Mouse (Mus musculus) hindbrain, postnatal 0 days (tissue): ENCODE measurements around the gene Tex37. TPM values are rescaled to one million over a fixed set of nuclear protein-coding genes. Genes with fewer than 3 reads are reported as not detected.

Experiments
- ATAC-seq: fragments of 200-750 bp; cut with Nextera tagmentation; 2 replicates; pipeline ENCODE4 v1.8.0; 2017; ENCODE audit warnings: mild to moderate bottlenecking, moderate TSS enrichment, moderate library complexity
- DNase-seq: peaks from one replicate; pipeline ENCODE4 v3.0.0-alpha.2; 2015; ENCODE audit warnings: low spot score
- H3K27ac ChIP-seq: fragments of 300-500 bp; sonication (generic); 2 replicates; pipeline ENCODE4 v1.5.1; 2014; ENCODE audit warnings: mild to moderate bottlenecking
- H3K27me3 ChIP-seq: fragments of 300-500 bp; sonication (generic); 2 replicates; pipeline ENCODE4 v1.6.1; 2014; ENCODE audit warnings: low read length, mixed read lengths; ENCODE audit not compliant: insufficient read depth
- H3K36me3 ChIP-seq: fragments of 300-500 bp; sonication (generic); 2 replicates; pipeline ENCODE4 v1.6.1; 2014; ENCODE audit warnings: low read length, mixed read lengths; ENCODE audit not compliant: insufficient read depth
- H3K4me1 ChIP-seq: fragments of 300-500 bp; sonication (generic); 2 replicates; pipeline ENCODE4 v1.6.1; 2014; ENCODE audit warnings: antibody characterized with exemption, low read length, mixed read lengths; ENCODE audit not compliant: insufficient read depth
- H3K4me2 ChIP-seq: fragments of 300-500 bp; sonication (generic); 2 replicates; pipeline ENCODE4 v1.6.1; 2014; ENCODE audit warnings: low read depth, mild to moderate bottlenecking, low read length, moderate library complexity, mixed read lengths
- H3K4me3 ChIP-seq: fragments of 300-500 bp; sonication (generic); 2 replicates; pipeline ENCODE4 v1.5.1; 2014; ENCODE audit warnings: low read length
- H3K9ac ChIP-seq: fragments of 300-500 bp; sonication (generic); replicated peaks from 2 replicates; pipeline ENCODE4 v1.6.1; 2014; ENCODE audit warnings: mild to moderate bottlenecking, low read length, moderate library complexity, mixed read lengths
- H3K9me3 ChIP-seq: fragments of 300-500 bp; sonication (generic); 2 replicates; pipeline ENCODE4 v1.6.1; 2016; ENCODE audit warnings: low read length, mixed read lengths
- CTCF ChIP-seq: IDR thresholded peaks from 2 replicates; pipeline ENCODE4 v1.5.1; 2016; ENCODE audit warnings: antibody characterized with exemption, control low read depth, low read depth
- WGBS: fragments of 180-500 bp; shearing (Covaris S2); extraction: QIAGEN DNeasy Blood & Tissue Kit; methylation state at CpG from one replicate; pipeline ENCODE4 v1.1.7; 2014; 5-methylcytosine and 5-hydroxymethylcytosine counted together
- polyA plus RNA-seq: library from polyadenylated mRNA; unstranded; fragments of >200 nt; fragmentation: Nextera tagmentation; extraction: Ambion mirVana; gene quantifications from 2 replicates; pipeline ENCODE4 v1.2.1, GENCODE M21; 2015
- total RNA-seq: library from RNA; depleted of rRNA; stranded (reverse); fragments of >200 nt; gene quantifications from 2 replicates; pipeline ENCODE4 v1.2.3, GENCODE M21; 2014; rRNA removed

Gene Tex37
- total RNA-seq: not detected in 2 replicates
- polyA plus RNA-seq: not detected in 2 replicates

GRCm38 (mm10) chr6:70918827-70919226 lies at the start of gene Tex37:
Tex37 (minus strand) TSS chr6:70918927.
- 83% methylated on average over 3 of the region's 3 CpGs for WGBS
- TF ChIP-seq CTCF: no peak

GRCm38 (mm10) chr6:70968291-70968690 lies 49.6 kb upstream of the Tex37 start:
- Histone ChIP-seq H3K27me3 (no peaks in the 10 kb centered on the region), H3K4me1 (no peaks in the 10 kb centered on the region), H3K4me2 (no peak overlapping the region), H3K4me3 (no peak overlapping the region), H3K27ac (no peak overlapping the region), H3K36me3 (no peaks in the 10 kb centered on the region), H3K9ac (no peak overlapping the region), H3K9me3 (no peaks in the 10 kb centered on the region)
- no peak for TF ChIP-seq CTCF
- ATAC-seq: no peak
- DNase-seq: no peak
- 53% methylated on average over 4 of the region's 4 CpGs for WGBS

More at GRCm38 (mm10) chr6:70918827-70919226, at the start of gene Tex37:
- DNase-seq (no peak), ATAC-seq (no peak)
- Histone ChIP-seq H3K27me3 (no peaks in the 10 kb centered on the region), H3K36me3 (no peaks in the 10 kb centered on the region), H3K27ac (no peak within 1 kb of the TSS), H3K9me3 (no peaks in the 10 kb centered on the region), H3K4me2 (no peak within 1 kb of the TSS), H3K4me1 (no peaks in the 10 kb centered on the region), H3K9ac (no peak within 1 kb of the TSS), H3K4me3 (no peak within 1 kb of the TSS)

GRCm38 (mm10) chr6:70967422-70967821 lies 48.7 kb upstream of the Tex37 start:
- H3K36me3 ChIP-seq: no peaks in the 10 kb centered on the region
- no peaks in the 10 kb centered on the region for H3K27me3 ChIP-seq
- peak overlapping the region; percentile 48 for H3K4me2 ChIP-seq
- no peaks in the 10 kb centered on the region for H3K4me1 ChIP-seq
- DNase-seq: peak; percentile 12
- H3K9me3 ChIP-seq: no peaks in the 10 kb centered on the region
- no peak for TF ChIP-seq CTCF
- no peak overlapping the region for H3K27ac ChIP-seq
- H3K4me3 ChIP-seq: peak overlapping the region; percentile 16; the same call in 1 of the 2 replicates
- peak; percentile 38; the same call in 1 of the 2 replicates for ATAC-seq
- WGBS: 4% methylated on average over 8 of the region's 8 CpGs
- H3K9ac ChIP-seq: no peak overlapping the region

GRCm38 (mm10) chr6:70965694-70966093 lies 47.0 kb upstream of the Tex37 start:
- no peak overlapping the region for H3K27ac ChIP-seq
- 26% methylated on average over 7 of the region's 7 CpGs for WGBS
- ATAC-seq (no peak), DNase-seq (peak; percentile 24)
- H3K9me3 ChIP-seq: no peaks in the 10 kb centered on the region
- H3K4me1 ChIP-seq: no peaks in the 10 kb centered on the region
- no peak overlapping the region for H3K9ac ChIP-seq
- TF ChIP-seq CTCF: no peak
- no peak overlapping the region for H3K4me3 ChIP-seq
- H3K36me3 ChIP-seq: no peaks in the 10 kb centered on the region
- H3K27me3 ChIP-seq: 0 out of 2 replicates have a peak, but pooled peaks cover 3% of the 10 kb centered on the region
- H3K4me2 ChIP-seq: no peak overlapping the region

GRCm38 (mm10) chr6:70964116-70964830 lies 45.5 kb upstream of the Tex37 start:
- no peak for TF ChIP-seq CTCF
- Histone ChIP-seq H3K4me1 (no peaks in the 10 kb centered on the region), H3K27me3 (0 out of 2 replicates have a peak, but pooled peaks cover 3% of the 10 kb centered on the region), H3K4me3 (no peak overlapping the region), H3K9me3 (no peaks in the 10 kb centered on the region), H3K9ac (no peak overlapping the region), H3K36me3 (no peaks in the 10 kb centered on the region), H3K4me2 (no peak overlapping the region), H3K27ac (no peak overlapping the region)
- 36% methylated on average over 6 of the region's 6 CpGs for WGBS
- DNase-seq (no peak), ATAC-seq (no peak)

GRCm38 (mm10) chr6:70957341-70957940 lies 38.7 kb upstream of the Tex37 start:
- H3K36me3 ChIP-seq: no peaks in the 10 kb centered on the region
- H3K9me3 ChIP-seq: no peaks in the 10 kb centered on the region
- 9% methylated on average over 7 of the region's 7 CpGs for WGBS
- peak overlapping the region; percentile 84 for H3K4me2 ChIP-seq
- peak overlapping the region; percentile 39 for H3K4me3 ChIP-seq
- H3K9ac ChIP-seq: no peak overlapping the region
- no peak for DNase-seq
- H3K27ac ChIP-seq: no peak overlapping the region
- ATAC-seq: no peak
- TF ChIP-seq CTCF: no peak
- H3K4me1 ChIP-seq: peaks cover 5% of the 10 kb centered on the region; the same call in 1 of the 2 replicates
- peaks cover 51% of the 10 kb centered on the region for H3K27me3 ChIP-seq
